Mouse (Mus musculus) CD4-positive helper T cell, adult 2 months (primary cell): Measurements from ENCODE around the gene Samsn1.

ENCODE experiments used
- DNase-seq: peaks from one replicate; pipeline ENCODE4 v3.0.0-alpha.2; 2012; ENCODE audit warnings: low read depth, missing footprints, low spot score

Gene Samsn1

GRCm38 (mm10) chr16:76022181-76022580 is at the start of gene Samsn1:
Samsn1 (minus strand) TSS chr16:76022281.
- no peak for DNase-seq

GRCm38 (mm10) chr16:76066082-76066635 is 44.1 kb upstream of the Samsn1 start:
- DNase-seq, result no peak

- DNase-seq, result no peak
Observed at GRCm38 (mm10) chr16:76054976-76055375, 32.9 kb upstream of the Samsn1 start.

- DNase-seq, result no peak
Observed at GRCm38 (mm10) chr16:76054079-76054478, 32.0 kb upstream of the Samsn1 start.

GRCm38 (mm10) chr16:76053537-76053936 is 31.5 kb upstream of the Samsn1 start:
- no peak for DNase-seq

GRCm38 (mm10) chr16:76047066-76047465 is 25.0 kb upstream of the Samsn1 start:
- no peak for DNase-seq

- no peak for DNase-seq
Observed at GRCm38 (mm10) chr16:76040319-76040945, 18.4 kb upstream of the Samsn1 start.

GRCm38 (mm10) chr16:76019164-76019563 is 2.9 kb downstream of the Samsn1 start:
- DNase-seq, result peak; percentile 6

GRCm38 (mm10) chr16:76003812-76004389 is 18.2 kb downstream of the Samsn1 start:
- DNase-seq, result no peak

GRCm38 (mm10) chr16:76002870-76003572 is 19.1 kb downstream of the Samsn1 start:
- no peak for DNase-seq

GRCm38 (mm10) chr16:76002287-76002686 is 19.8 kb downstream of the Samsn1 start:
- no peak for DNase-seq

- DNase-seq, result no peak
Observed at GRCm38 (mm10) chr16:76001788-76002187, 20.3 kb downstream of the Samsn1 start.

- DNase-seq, result no peak
Observed at GRCm38 (mm10) chr16:76000127-76000526, 22.0 kb downstream of the Samsn1 start.

- DNase-seq, result no peak
Observed at GRCm38 (mm10) chr16:75990173-75990572, 31.9 kb downstream of the Samsn1 start.

- DNase-seq, result peak; percentile 55
Observed at GRCm38 (mm10) chr16:75983831-75984230, 38.2 kb downstream of the Samsn1 start.

- no peak for DNase-seq
Observed at GRCm38 (mm10) chr16:75979381-75979780, 42.7 kb downstream of the Samsn1 start.

- no peak for DNase-seq
Observed at GRCm38 (mm10) chr16:75977798-75978197, 44.3 kb downstream of the Samsn1 start.

- no peak for DNase-seq
Observed at GRCm38 (mm10) chr16:75975682-75976332, 46.3 kb downstream of the Samsn1 start.

GRCm38 (mm10) chr16:75970266-75970998 is 51.6 kb downstream of the Samsn1 start:
- DNase-seq, result no peak

- no peak for DNase-seq
Observed at GRCm38 (mm10) chr16:75962021-75962420, 60.1 kb downstream of the Samsn1 start.

GRCm38 (mm10) chr16:75961487-75961886 is 60.6 kb downstream of the Samsn1 start:
- no peak for DNase-seq
